Mouse (Mus musculus) liver, embryonic 14.5 days (tissue): ENCODE results near the gene Slc16a4. TPM values are rescaled to one million over a fixed set of nuclear protein-coding genes. Genes with fewer than 3 reads are reported as not detected.

ENCODE experiments used
- ATAC-seq: fragments of 200-750 bp; cut with Nextera tagmentation; 2 replicates; pipeline ENCODE4 v1.8.0; 2017; ENCODE audit warnings: moderate number of reproducible peaks, mild to moderate bottlenecking, moderate library complexity; ENCODE audit not compliant: insufficient read depth
- DNase-seq, 3 experiments: peaks; one replicate each; pipeline ENCODE4 v3.0.0-alpha.2; 2012 to 2013; ENCODE audit warnings: low read depth in 3 of 3, low spot score in 3 of 3
- H3K27ac ChIP-seq: fragments of 300-500 bp; sonication (generic); 2 replicates; pipeline ENCODE4 v1.5.1; 2014; ENCODE audit warnings: moderate library complexity, mild to moderate bottlenecking, control low read depth, inconsistent platforms
- H3K27me3 ChIP-seq: fragments of 300-500 bp; sonication (generic); 2 replicates; pipeline ENCODE4 v1.6.1; 2014; ENCODE audit warnings: mild to moderate bottlenecking, low read length, moderate library complexity; ENCODE audit not compliant: control insufficient read depth, insufficient read depth
- H3K36me3 ChIP-seq: fragments of 300-500 bp; sonication (generic); replicated peaks from 2 replicates; pipeline ENCODE4 v1.6.1; 2014; ENCODE audit warnings: low read depth; ENCODE audit not compliant: control insufficient read depth, insufficient read depth
- H3K4me1 ChIP-seq, 2 experiments: fragments of 200-500 bp in 1 of 2; fragments of 300-500 bp in 1 of 2; sonication (generic) in 1 of 2; replicated peaks; 2 replicates each; pipeline ENCODE4 v1.6.1; 2012 to 2014; ENCODE audit warnings: antibody characterized with exemption in 1 of 2, inconsistent platforms in 1 of 2, low read length in 1 of 2; ENCODE audit not compliant: control insufficient read depth in 2 of 2, insufficient read depth in 2 of 2
- H3K4me2 ChIP-seq: fragments of 300-500 bp; sonication (generic); 2 replicates; pipeline ENCODE4 v1.6.1; 2014; ENCODE audit warnings: low read depth, mild to moderate bottlenecking, control low read depth, moderate library complexity
- H3K4me3 ChIP-seq, 2 experiments: fragments of 200-500 bp in 1 of 2; fragments of 300-500 bp in 1 of 2; sonication (generic) in 1 of 2; 2 replicates each; pipeline ENCODE4 v1.5.1; 2012 to 2014; ENCODE audit warnings: low read depth in 2 of 2, low read length in 2 of 2, mild to moderate bottlenecking in 2 of 2, control low read depth in 1 of 2, inconsistent platforms in 1 of 2, moderate library complexity in 1 of 2; ENCODE audit not compliant: insufficient read depth in 1 of 2
- H3K9ac ChIP-seq: fragments of 300-500 bp; sonication (generic); replicated peaks from 2 replicates; pipeline ENCODE4 v1.6.1; 2014; ENCODE audit warnings: mild to moderate bottlenecking, control low read depth, moderate library complexity
- H3K9me3 ChIP-seq: fragments of 300-500 bp; sonication (generic); 2 replicates; pipeline ENCODE4 v1.6.1; 2016; ENCODE audit warnings: low read length, mixed read lengths; ENCODE audit not compliant: control insufficient read depth
- CTCF ChIP-seq: IDR thresholded peaks from 2 replicates; pipeline ENCODE4 v1.5.1; 2016; ENCODE audit warnings: antibody characterized with exemption, low read depth, control low read depth
- EP300 ChIP-seq: IDR thresholded peaks from 2 replicates; pipeline ENCODE4 v1.6.1; 2016; ENCODE audit warnings: antibody characterized with exemption, low read depth
- WGBS: fragments of 180-500 bp; shearing (Covaris S2); extraction: QIAGEN DNeasy Blood & Tissue Kit; methylation state at CpG from one replicate; pipeline ENCODE4 v1.1.7; 2014; ENCODE audit not compliant: insufficient replicate concordance; 5-methylcytosine and 5-hydroxymethylcytosine counted together
- polyA plus RNA-seq, 2 experiments: library from polyadenylated mRNA; depleted of rRNA in 1 of 2; stranded (reverse) in 1 of 2; unstranded in 1 of 2; fragments of >200 nt; fragmentation: Nextera tagmentation in 1 of 2; extraction: Ambion mirVana in 1 of 2; gene quantifications; 2 replicates each; pipeline versions ENCODE4 v1.2.1 to v1.2.3; 2012 to 2014

Slc16a4 gene
- polyA plus RNA-seq, 2 experiments: 0.03 to 0.30 TPM

- H3K27ac ChIP-seq: peak overlapping the region; percentile 72
- DNase-seq (peak in 2 of 3 experiments; percentile 24), ATAC-seq (no peak)
- H3K4me3 ChIP-seq: peak overlapping the region; percentile 78 to 97
- TF ChIP-seq EP300: no peak
- no peak for TF ChIP-seq CTCF
- peaks cover 24% of the 10 kb centered on the region for H3K36me3 ChIP-seq
- under 1% methylated on average over 75 of the region's 75 CpGs for WGBS
- peak overlapping the region; percentile 85 for H3K4me2 ChIP-seq
- peaks cover 18 to 19% of the 10 kb centered on the region in 2 experiments for H3K4me1 ChIP-seq
- H3K9ac ChIP-seq: peak overlapping the region; percentile 93
- H3K27me3 ChIP-seq: no peaks in the 10 kb centered on the region
- no peaks in the 10 kb centered on the region for H3K9me3 ChIP-seq
Observed at GRCm38 (mm10) chr3:107332127-107332959, 41.3 kb downstream of the Slc16a4 start.

GRCm38 (mm10) chr3:107332960-107333380 is 41.9 kb downstream of the Slc16a4 start:
- Histone ChIP-seq H3K36me3 (peaks cover 24% of the 10 kb centered on the region), H3K27me3 (no peaks in the 10 kb centered on the region), H3K27ac (peak overlapping the region; percentile 94), H3K9me3 (no peaks in the 10 kb centered on the region), H3K9ac (peak overlapping the region; percentile 93), H3K4me3 (peak overlapping the region; percentile 93 to 97), H3K4me2 (peak overlapping the region; percentile 85), H3K4me1 (peaks cover 18 to 19% of the 10 kb centered on the region in 2 experiments)
- ATAC-seq (peak; percentile 87), DNase-seq (peak; percentile 99)
- peak; percentile 31; the same call in 1 of the 2 replicates for TF ChIP-seq EP300
- TF ChIP-seq CTCF: no peak
- WGBS: under 1% methylated on average over 37 of the region's 37 CpGs

- H3K27ac ChIP-seq: peak within 1 kb of the TSS; percentile 94
- DNase-seq: peak; percentile 99
- no peaks in the 10 kb centered on the region for H3K27me3 ChIP-seq
- under 1% methylated on average over 62 of the region's 62 CpGs for WGBS
- TF ChIP-seq CTCF (0 out of 2 replicates have a peak, but pooled peaks have one; percentile 32), EP300 (peak; percentile 69)
- peaks cover 24% of the 10 kb centered on the region for H3K36me3 ChIP-seq
- ATAC-seq: peak; percentile 87
- peaks cover 18 to 19% of the 10 kb centered on the region in 2 experiments for H3K4me1 ChIP-seq
- H3K9me3 ChIP-seq: no peaks in the 10 kb centered on the region
- H3K4me2 ChIP-seq: peak within 1 kb of the TSS; percentile 85
- peak within 1 kb of the TSS; percentile 93 to 97 for H3K4me3 ChIP-seq
- peak within 1 kb of the TSS; percentile 93 for H3K9ac ChIP-seq
Observed at GRCm38 (mm10) chr3:107333381-107334201, 42.6 kb downstream of the Slc16a4 start, which contains the start of gene Rbm15. Gene Rbm15 (minus strand): TSS chr3:107333673.

GRCm38 (mm10) chr3:107334202-107334934 is 43.3 kb downstream of the Slc16a4 start:
- peak overlapping the region; percentile 85 for H3K4me2 ChIP-seq
- H3K27ac ChIP-seq: peak overlapping the region; percentile 94
- ATAC-seq (no peak), DNase-seq (no peak)
- no peaks in the 10 kb centered on the region for H3K9me3 ChIP-seq
- no peak for TF ChIP-seq EP300
- TF ChIP-seq CTCF: no peak
- WGBS: 7% methylated on average over 12 of the region's 12 CpGs
- H3K9ac ChIP-seq: peak overlapping the region; percentile 77
- peak overlapping the region; percentile 93 to 97 for H3K4me3 ChIP-seq
- peaks cover 18% of the 10 kb centered on the region for H3K36me3 ChIP-seq
- peaks cover 18 to 19% of the 10 kb centered on the region in 2 experiments for H3K4me1 ChIP-seq
- H3K27me3 ChIP-seq: no peaks in the 10 kb centered on the region
